Mouse (Mus musculus) left cerebral cortex, postnatal 25 days (tissue): ENCODE measurements around the gene Gtf2h1. TPM values are rescaled to one million over a fixed set of nuclear protein-coding genes. Genes with fewer than 3 reads are reported as not detected.
"Not testable (repeated sequence)": the region's sequence is repeated elsewhere in the genome, so short reads cannot be mapped to it uniquely, and the experiment has no call there.

Source experiments
- DNase-seq, 2 experiments: peaks; one replicate each; pipeline ENCODE4 v3.0.0; 2022; ENCODE audit warnings: low spot score in 2 of 2, mixed read lengths in 1 of 2
- intact Hi-C: fragments of 180-260 bp; cut with DNase I; formaldehyde crosslinking; loops from one replicate; pipeline ENCODE4 v1.15.1; 2025
- total RNA-seq, 2 experiments: library from RNA; stranded (reverse); gene quantifications; 2 replicates each; pipeline ENCODE4 v1.2.3; 2021

Gtf2h1 gene
- 10 to 100 TPM; 37.9 to 41.1 TPM for total RNA-seq

- intact Hi-C loops, result loop anchor here (5.0 kb wide), 1 partner anchor 212 kb away; the partner anchor contains the start of gene Spty2d1
- peak; percentile 97 to 98 for DNase-seq
These were observed at the start of gene Gtf2h1, which contains the start of gene Hps5 for GRCm38 (mm10) chr7:46795287-46796205. Gene Gtf2h1 (plus strand): TSS chr7:46796103. Gene Hps5 (minus strand): TSS chr7:46796064.

- intact Hi-C loops, result no loop called here
- DNase-seq, result no peak
These were observed 49.5 kb upstream of the Gtf2h1 start for GRCm38 (mm10) chr7:46746381-46746780.

- no peak for DNase-seq
- intact Hi-C loops, result no loop called here
These were observed 47.4 kb upstream of the Gtf2h1 start for GRCm38 (mm10) chr7:46748459-46748858.

- DNase-seq, result no peak
- intact Hi-C loops, result no loop called here
These were observed 44.4 kb upstream of the Gtf2h1 start, which contains the start of gene Saa2 for GRCm38 (mm10) chr7:46751490-46751889. Gene Saa2 (plus strand): TSS chr7:46751790.

GRCm38 (mm10) chr7:46761049-46761795, 34.7 kb upstream of the Gtf2h1 start:
- no peak for DNase-seq
- intact Hi-C loops, result no loop called here

GRCm38 (mm10) chr7:46762601-46763000, 33.3 kb upstream of the Gtf2h1 start:
- no peak for DNase-seq
- intact Hi-C loops, result no loop called here

- intact Hi-C loops, result no loop called here
- no peak for DNase-seq
These were observed 31.2 kb upstream of the Gtf2h1 start for GRCm38 (mm10) chr7:46764672-46765071.

GRCm38 (mm10) chr7:46767371-46767770, 28.5 kb upstream of the Gtf2h1 start:
- intact Hi-C loops, result no loop called here
- no peak for DNase-seq

- intact Hi-C loops, result no loop called here
- no peak for DNase-seq
These were observed 27.5 kb upstream of the Gtf2h1 start for GRCm38 (mm10) chr7:46768451-46768850.

- DNase-seq, result peak; percentile 39 to 41
- intact Hi-C loops, result loop anchor here (1.0 kb wide), 1 partner anchor 56 kb away; no protein-coding TSS in a partner anchor
These were observed 25.2 kb upstream of the Gtf2h1 start for GRCm38 (mm10) chr7:46770706-46771105.

GRCm38 (mm10) chr7:46789177-46789849, 6.6 kb upstream of the Gtf2h1 start:
- intact Hi-C loops, result no loop called here
- no peak for DNase-seq

- intact Hi-C loops, result no loop called here
These were observed 2.0 kb upstream of the Gtf2h1 start for GRCm38 (mm10) chr7:46793871-46794270.

GRCm38 (mm10) chr7:46796206-46796679, 340 bp downstream of the Gtf2h1 start:
- no peak for DNase-seq
- intact Hi-C loops, result loop anchor here (5.0 kb wide), 1 partner anchor 211 kb away; the partner anchor contains the start of gene Spty2d1

More at GRCm38 (mm10) chr7:46793871-46794270, 2.0 kb upstream of the Gtf2h1 start:
- DNase-seq, result no peak

- DNase-seq, result no peak
- intact Hi-C loops, result loop anchor here (5.0 kb wide), 1 partner anchor 211 kb away; the partner anchor contains the start of gene Spty2d1
These were observed 876 bp downstream of the Gtf2h1 start for GRCm38 (mm10) chr7:46796779-46797178.

- DNase-seq, result no peak
- intact Hi-C loops, result no loop called here
These were observed 14.4 kb downstream of the Gtf2h1 start for GRCm38 (mm10) chr7:46810325-46810724.

GRCm38 (mm10) chr7:46814012-46814411, 18.1 kb downstream of the Gtf2h1 start:
- intact Hi-C loops, result loop anchor here (2.0 kb wide), 1 partner anchor 39 kb away; no protein-coding TSS in a partner anchor
- no peak for DNase-seq

- not testable (repeated sequence) for DNase-seq
- intact Hi-C loops, result loop anchor here (1.0 kb wide), 1 partner anchor 10 kb away; no protein-coding TSS in a partner anchor
These were observed 25.2 kb downstream of the Gtf2h1 start for GRCm38 (mm10) chr7:46820876-46821632.

GRCm38 (mm10) chr7:46827046-46827802, 31.3 kb downstream of the Gtf2h1 start:
- intact Hi-C loops, result no loop called here
- DNase-seq, result no peak
